Mouse (Mus musculus): Measurements from ENCODE around the gene Tex101.
"Not testable (repeated sequence)": the region's sequence is repeated elsewhere in the genome, so short reads cannot be mapped to it uniquely, and the experiment has no call there.

GRCm38 (mm10) chr7:24684121-24684520 lies 7.6 kb upstream of the Tex101 start:
- not testable (repeated sequence) for TF ChIP-seq ZKSCAN1 (IDR thresholded peaks at IDR 0.05; ENCODE audit: borderline replicate concordance, low read depth, low read length); POLR2A (IDR thresholded peaks at IDR 0.05; ENCODE audit: low read depth, low read length)
